Mouse (Mus musculus) intestine, embryonic 15.5 days (tissue): Measurements from ENCODE around the gene Tmem170b. TPM values are rescaled to one million over a fixed set of nuclear protein-coding genes. Genes with fewer than 3 reads are reported as not detected.

Source experiments
- ATAC-seq: fragments of 200-750 bp; cut with Nextera tagmentation; 2 replicates; pipeline ENCODE4 v1.8.0; 2017; ENCODE audit warnings: moderate TSS enrichment, moderate library complexity
- H3K27ac ChIP-seq: fragments of 300-500 bp; sonication (generic); 2 replicates; pipeline ENCODE4 v1.5.1; 2015; ENCODE audit warnings: mild to moderate bottlenecking, inconsistent platforms
- H3K27me3 ChIP-seq: fragments of 300-500 bp; sonication (generic); replicated peaks from 2 replicates; pipeline ENCODE4 v1.6.1; 2015; ENCODE audit warnings: inconsistent platforms
- H3K36me3 ChIP-seq: fragments of 300-500 bp; sonication (generic); 2 replicates; pipeline ENCODE4 v1.6.1; 2015; ENCODE audit warnings: inconsistent platforms
- H3K4me1 ChIP-seq: fragments of 300-500 bp; sonication (generic); replicated peaks from 2 replicates; pipeline ENCODE4 v1.6.1; 2015; ENCODE audit warnings: inconsistent platforms
- H3K4me2 ChIP-seq: fragments of 300-500 bp; sonication (generic); replicated peaks from 2 replicates; pipeline ENCODE4 v1.6.1; 2015; ENCODE audit warnings: mild to moderate bottlenecking, inconsistent platforms
- H3K4me3 ChIP-seq: fragments of 300-500 bp; sonication (generic); replicated peaks from 2 replicates; pipeline ENCODE4 v1.5.1; 2015; ENCODE audit warnings: inconsistent platforms
- H3K9ac ChIP-seq: fragments of 300-500 bp; sonication (generic); 2 replicates; pipeline ENCODE4 v1.6.1; 2015; ENCODE audit warnings: inconsistent platforms
- H3K9me3 ChIP-seq: fragments of 300-500 bp; sonication (generic); 2 replicates; pipeline ENCODE4 v1.6.1; 2016; ENCODE audit warnings: inconsistent platforms
- WGBS: fragments of 180-500 bp; shearing (Covaris S2); methylation state at CpG from one replicate; pipeline ENCODE4 v1.1.7; 2015; 5-methylcytosine and 5-hydroxymethylcytosine counted together
- polyA plus RNA-seq: library from polyadenylated mRNA; unstranded; fragments of >200 nt; fragmentation: Nextera tagmentation; extraction: Ambion mirVana; gene quantifications from 2 replicates; pipeline ENCODE4 v1.2.1, GENCODE M21; 2015

Gene Tmem170b
- polyA plus RNA-seq, 1 experiment from 2014 or later, result 11.0 TPM

GRCm38 (mm10) chr13:41584896-41585295 lies 20.8 kb upstream of the Tmem170b start:
- ATAC-seq, result peak; percentile 62
- 55% methylated on average over 4 of the region's 4 CpGs for WGBS

DNA sequence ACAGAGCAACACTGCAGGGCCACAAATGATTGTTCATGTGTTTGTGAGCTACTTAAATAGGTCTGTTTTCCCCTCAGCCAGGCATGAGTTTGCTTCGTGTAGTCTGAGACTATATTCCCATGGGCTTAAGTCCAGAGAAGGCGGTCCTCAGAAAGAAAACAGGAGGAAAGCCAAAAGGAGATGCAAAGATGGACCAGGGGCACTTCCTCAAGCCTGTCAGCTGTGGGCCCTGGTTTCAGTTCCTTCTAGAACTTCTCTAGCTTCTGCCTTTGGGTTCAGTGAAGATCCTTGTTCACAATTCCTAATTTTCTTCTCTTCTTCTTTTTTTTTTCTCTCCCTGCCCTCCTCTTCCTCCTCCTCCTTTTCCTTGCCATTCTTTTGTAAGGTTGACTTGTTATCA lies 9.0 kb upstream of the Tmem170b start:
- Histone ChIP-seq H3K9ac (no peak overlapping the region), H3K4me1 (no peaks in the 10 kb centered on the region), H3K4me3 (no peak overlapping the region), H3K27me3 (no peaks in the 10 kb centered on the region), H3K4me2 (no peak overlapping the region), H3K36me3 (no peaks in the 10 kb centered on the region), H3K9me3 (no peaks in the 10 kb centered on the region), H3K27ac (no peak overlapping the region)
- ATAC-seq, result no peak
- WGBS, result 46% methylated on average over 2 of the region's 2 CpGs

More at GRCm38 (mm10) chr13:41584896-41585295, 20.8 kb upstream of the Tmem170b start:
- no peaks in the 10 kb centered on the region for H3K9me3 ChIP-seq
- H3K36me3 ChIP-seq, result no peaks in the 10 kb centered on the region
- H3K4me3 ChIP-seq, result no peak overlapping the region
- H3K4me1 ChIP-seq, result 0 out of 2 replicates have a peak, but pooled peaks cover 5% of the 10 kb centered on the region
- no peak overlapping the region for H3K27ac ChIP-seq
- H3K4me2 ChIP-seq, result no peak overlapping the region
- H3K9ac ChIP-seq, result no peak overlapping the region
- no peaks in the 10 kb centered on the region for H3K27me3 ChIP-seq

DNA sequence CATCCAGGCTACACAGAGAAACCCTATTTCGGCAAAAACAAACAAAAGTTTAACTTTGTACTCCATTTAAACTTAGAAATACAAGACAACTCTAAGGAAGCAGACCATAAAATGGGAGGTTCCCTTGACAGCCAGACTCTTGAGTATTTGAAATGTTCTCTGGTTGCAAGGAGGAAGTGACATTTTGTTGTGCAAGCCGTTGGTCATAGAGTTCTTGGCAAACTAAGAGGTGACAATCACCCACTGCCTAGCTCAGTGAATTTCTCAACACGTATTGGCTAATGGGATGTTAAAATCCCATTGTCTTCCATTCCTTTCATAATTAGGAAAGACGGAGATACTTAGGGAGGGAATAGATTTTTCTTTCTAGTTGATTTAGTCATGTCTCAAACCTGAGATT lies 5.7 kb upstream of the Tmem170b start:
- Histone ChIP-seq H3K36me3 (no peaks in the 10 kb centered on the region), H3K9me3 (no peaks in the 10 kb centered on the region), H3K27me3 (no peaks in the 10 kb centered on the region), H3K4me2 (no peak overlapping the region), H3K27ac (no peak overlapping the region), H3K9ac (no peak overlapping the region), H3K4me3 (no peak overlapping the region), H3K4me1 (no peaks in the 10 kb centered on the region)
- 83% methylated on average over 4 of the region's 4 CpGs for WGBS
- no peak for ATAC-seq

DNA sequence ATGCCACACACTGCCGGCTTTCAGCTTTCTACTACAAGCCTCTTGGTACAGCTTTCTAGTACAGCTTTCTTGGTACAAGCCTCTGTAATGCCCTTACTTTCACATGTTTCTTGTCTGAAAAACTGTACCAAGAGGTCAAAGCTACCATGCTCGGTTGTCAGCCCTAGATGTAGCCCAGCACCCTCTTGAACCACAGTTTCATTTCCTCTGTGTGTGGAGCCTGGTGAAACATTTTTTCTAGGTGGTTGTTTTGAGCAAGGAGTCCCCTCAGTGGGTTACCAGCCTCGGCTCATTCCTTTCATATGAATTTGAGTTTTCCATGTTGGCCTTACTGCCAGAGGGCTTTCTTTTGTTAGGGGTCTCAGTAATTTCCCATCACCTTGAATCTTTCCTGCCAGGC lies 4.7 kb upstream of the Tmem170b start:
- Histone ChIP-seq H3K27me3 (no peaks in the 10 kb centered on the region), H3K4me3 (no peak overlapping the region), H3K4me1 (no peaks in the 10 kb centered on the region), H3K4me2 (no peak overlapping the region), H3K9ac (no peak overlapping the region), H3K9me3 (no peaks in the 10 kb centered on the region), H3K27ac (no peak overlapping the region), H3K36me3 (no peaks in the 10 kb centered on the region)
- WGBS, result 90% methylated on average over 3 of the region's 3 CpGs
- ATAC-seq, result no peak

- Histone ChIP-seq H3K4me1 (0 out of 2 replicates have a peak, but pooled peaks cover 2% of the 10 kb centered on the region), H3K27ac (no peak overlapping the region), H3K4me3 (no peak overlapping the region), H3K36me3 (no peaks in the 10 kb centered on the region), H3K9ac (no peak overlapping the region), H3K27me3 (no peaks in the 10 kb centered on the region), H3K9me3 (no peaks in the 10 kb centered on the region), H3K4me2 (no peak overlapping the region)
- no peak for ATAC-seq
- WGBS, result 77% methylated on average over 5 of the region's 5 CpGs
Observed at GRCm38 (mm10) chr13:41603921-41604466, 1.7 kb upstream of the Tmem170b start.

DNA sequence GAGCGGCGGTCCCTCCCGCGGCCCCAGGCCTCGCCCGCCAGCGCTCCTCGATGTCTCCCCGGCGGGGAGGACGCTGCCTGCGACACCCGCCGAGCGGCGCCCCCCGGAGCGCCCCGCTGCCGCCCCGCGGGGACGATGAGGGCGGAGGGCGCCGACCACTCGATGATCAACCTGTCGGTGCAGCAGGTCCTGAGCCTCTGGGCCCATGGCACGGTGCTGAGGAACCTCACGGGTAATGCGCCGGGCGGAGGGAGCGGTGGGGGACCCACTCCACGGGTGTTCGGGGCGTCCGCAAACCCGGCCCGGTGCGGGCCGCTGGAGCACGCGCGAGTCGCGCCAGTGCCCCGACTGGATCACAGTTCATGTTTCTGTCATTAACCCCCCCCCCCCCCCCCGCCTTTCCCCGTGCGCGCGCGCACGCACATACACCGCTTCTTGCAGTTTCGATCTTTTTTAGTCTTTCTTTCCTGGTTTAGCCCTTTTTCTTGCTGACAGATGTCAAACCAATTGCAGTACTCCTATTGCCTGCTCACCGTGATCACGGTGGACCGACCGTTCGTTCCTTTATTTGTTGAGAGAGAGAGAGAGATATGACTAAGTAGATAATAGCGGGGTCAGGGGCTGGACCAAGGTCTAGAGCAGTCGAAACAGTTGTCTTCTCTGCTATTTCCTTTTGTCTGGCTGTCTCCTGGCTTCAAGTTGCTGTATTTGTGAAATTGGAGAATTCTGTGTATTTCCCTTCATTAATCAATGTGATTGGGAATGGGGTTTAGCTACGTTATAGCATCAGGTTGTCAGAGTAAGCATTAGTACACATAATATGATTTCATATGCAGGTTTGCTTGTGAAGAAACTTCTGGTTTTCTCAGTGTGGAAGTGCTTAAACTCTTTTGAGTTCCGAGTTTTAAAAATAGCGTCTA lies 634 bp downstream of the Tmem170b start:
- ATAC-seq, result peak; percentile 51
- Histone ChIP-seq H3K4me3 (peak overlapping the region; percentile 94), H3K4me2 (peak overlapping the region; percentile 73), H3K4me1 (0 out of 2 replicates have a peak, but pooled peaks cover 2% of the 10 kb centered on the region), H3K36me3 (no peaks in the 10 kb centered on the region), H3K27ac (peak overlapping the region; percentile 94), H3K27me3 (no peaks in the 10 kb centered on the region), H3K9me3 (no peaks in the 10 kb centered on the region), H3K9ac (peak overlapping the region; percentile 92)
- WGBS, result 2% methylated on average over 59 of the region's 67 CpGs

DNA sequence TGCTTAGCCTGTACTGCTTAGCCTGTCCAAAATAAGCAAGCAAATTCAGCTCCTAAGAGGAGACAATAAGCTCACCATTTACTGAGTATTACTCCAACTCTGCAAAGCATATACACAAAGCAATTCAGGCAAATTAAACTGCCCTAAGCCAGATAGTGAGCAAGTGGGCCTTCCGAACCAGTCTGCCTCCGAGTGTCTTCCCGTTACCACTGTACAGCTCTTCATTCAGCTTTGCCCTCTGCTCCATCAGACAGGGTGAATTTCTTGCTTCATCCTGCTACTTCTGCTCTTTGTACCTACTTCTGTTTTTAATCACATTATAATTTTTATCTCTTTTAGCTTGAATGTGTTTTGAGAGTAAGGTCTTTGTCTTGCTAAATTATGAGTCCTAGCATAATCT lies 1.9 kb downstream of the Tmem170b start:
- Histone ChIP-seq H3K4me1 (0 out of 2 replicates have a peak, but pooled peaks cover 4% of the 10 kb centered on the region), H3K9me3 (no peaks in the 10 kb centered on the region), H3K27me3 (no peaks in the 10 kb centered on the region), H3K4me3 (no peak overlapping the region), H3K27ac (no peak overlapping the region), H3K36me3 (no peaks in the 10 kb centered on the region), H3K9ac (no peak overlapping the region), H3K4me2 (peak overlapping the region; percentile 30; the same call in 1 of the 2 replicates)
- no peak for ATAC-seq
- 73% methylated on average over 3 of the region's 3 CpGs for WGBS

DNA sequence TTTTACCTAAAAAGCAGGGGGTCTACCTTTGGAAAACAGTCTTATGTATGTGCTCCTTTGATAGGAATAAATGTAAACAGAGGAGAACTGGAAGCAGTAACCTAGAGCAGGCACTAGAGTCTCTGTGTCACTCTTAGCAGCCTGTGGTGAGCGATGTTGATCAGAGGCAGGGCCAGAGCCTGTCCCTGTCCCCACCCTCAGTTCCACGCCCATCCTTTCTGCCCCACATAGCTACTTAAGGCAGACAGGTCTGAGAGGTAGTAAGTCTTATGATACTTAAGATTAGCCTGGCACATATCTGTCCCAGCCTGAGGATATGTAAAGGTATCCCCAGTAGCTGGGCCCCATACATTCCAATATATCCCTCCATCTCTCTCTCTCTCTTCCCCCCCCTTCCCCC lies 2.9 kb downstream of the Tmem170b start:
- H3K4me2 ChIP-seq, result no peak overlapping the region
- H3K9ac ChIP-seq, result no peak overlapping the region
- no peaks in the 10 kb centered on the region for H3K36me3 ChIP-seq
- ATAC-seq, result no peak
- no peaks in the 10 kb centered on the region for H3K27me3 ChIP-seq
- H3K27ac ChIP-seq, result no peak overlapping the region
- 0 out of 2 replicates have a peak, but pooled peaks cover 6% of the 10 kb centered on the region for H3K4me1 ChIP-seq
- WGBS, result 53% methylated on average over 2 of the region's 2 CpGs
- no peak overlapping the region for H3K4me3 ChIP-seq
- H3K9me3 ChIP-seq, result no peaks in the 10 kb centered on the region

DNA sequence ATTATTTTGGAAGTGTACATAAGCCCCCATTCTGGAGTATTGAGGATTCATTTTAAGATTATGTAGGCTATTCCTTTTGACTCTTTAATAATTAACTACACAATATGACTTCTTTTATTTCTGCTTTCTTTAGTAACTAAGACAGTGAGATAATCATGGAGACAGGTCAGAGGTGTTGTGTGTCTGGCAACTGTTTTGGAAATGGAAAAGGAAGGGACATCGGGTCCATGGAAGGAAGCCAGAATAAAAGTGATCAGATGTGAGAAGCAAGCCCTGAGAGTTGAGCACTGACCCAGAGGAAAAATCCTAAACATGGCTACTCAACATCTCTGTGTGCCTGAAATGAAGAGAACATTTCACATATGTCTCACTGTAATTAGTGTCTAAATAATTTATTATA lies 5.3 kb downstream of the Tmem170b start:
- H3K4me1 ChIP-seq, result 0 out of 2 replicates have a peak, but pooled peaks cover 6% of the 10 kb centered on the region

GRCm38 (mm10) chr13:41614539-41614938 lies 8.8 kb downstream of the Tmem170b start:
- ATAC-seq, result no peak
- H3K4me1 ChIP-seq, result 0 out of 2 replicates have a peak, but pooled peaks cover 4% of the 10 kb centered on the region
- no peak overlapping the region for H3K4me3 ChIP-seq
- no peak overlapping the region for H3K4me2 ChIP-seq
- no peaks in the 10 kb centered on the region for H3K27me3 ChIP-seq
- no peaks in the 10 kb centered on the region for H3K36me3 ChIP-seq
- 81% methylated on average over 2 of the region's 2 CpGs for WGBS
- no peak overlapping the region for H3K27ac ChIP-seq
- H3K9me3 ChIP-seq, result no peaks in the 10 kb centered on the region
- H3K9ac ChIP-seq, result no peak overlapping the region

More for the DNA sequence above, 5.3 kb downstream of the Tmem170b start:
- Histone ChIP-seq H3K36me3 (no peaks in the 10 kb centered on the region), H3K4me2 (no peak overlapping the region), H3K4me3 (no peak overlapping the region), H3K9me3 (no peaks in the 10 kb centered on the region), H3K27me3 (no peaks in the 10 kb centered on the region), H3K9ac (no peak overlapping the region), H3K27ac (no peak overlapping the region)
- WGBS, result 83% methylated on average over 1 of the region's 1 CpGs
- no peak for ATAC-seq

GRCm38 (mm10) chr13:41614982-41615381 lies 9.3 kb downstream of the Tmem170b start:
- Histone ChIP-seq H3K4me3 (no peak overlapping the region), H3K9me3 (no peaks in the 10 kb centered on the region), H3K4me2 (no peak overlapping the region), H3K27ac (no peak overlapping the region), H3K4me1 (0 out of 2 replicates have a peak, but pooled peaks cover 4% of the 10 kb centered on the region), H3K36me3 (no peaks in the 10 kb centered on the region), H3K27me3 (no peaks in the 10 kb centered on the region), H3K9ac (no peak overlapping the region)
- 70% methylated on average over 5 of the region's 5 CpGs for WGBS
- ATAC-seq, result no peak

GRCm38 (mm10) chr13:41619470-41619869 lies 13.8 kb downstream of the Tmem170b start:
- no peaks in the 10 kb centered on the region for H3K4me1 ChIP-seq
- H3K9me3 ChIP-seq, result no peaks in the 10 kb centered on the region
- no peak overlapping the region for H3K9ac ChIP-seq
- no peak overlapping the region for H3K4me2 ChIP-seq
- H3K27ac ChIP-seq, result no peak overlapping the region
- no peak overlapping the region for H3K4me3 ChIP-seq
- no peaks in the 10 kb centered on the region for H3K27me3 ChIP-seq
- 83% methylated on average over 4 of the region's 4 CpGs for WGBS
- no peak for ATAC-seq
- no peaks in the 10 kb centered on the region for H3K36me3 ChIP-seq
